Mouse (Mus musculus) gastrocnemius, postnatal 4 days (tissue): ENCODE results near the gene Sgta. TPM values are rescaled to one million over a fixed set of nuclear protein-coding genes. Genes with fewer than 3 reads are reported as not detected.
A peak's percentile ranks its signal among the peaks of the same experiment; 100 is the strongest.

Experiments used
- DNase-seq, 2 experiments: peaks; one replicate each; pipeline ENCODE4 v3.0.0; 2021 to 2022; ENCODE audit warnings: low spot score in 2 of 2, mixed read lengths in 2 of 2
- total RNA-seq, 2 experiments: library from RNA; stranded (reverse); gene quantifications; 2 replicates each; pipeline ENCODE4 v1.2.3; 2021

The Sgta gene
- total RNA-seq, 2 experiments from 2014 or later, result 98.0 to 100 TPM

DNA sequence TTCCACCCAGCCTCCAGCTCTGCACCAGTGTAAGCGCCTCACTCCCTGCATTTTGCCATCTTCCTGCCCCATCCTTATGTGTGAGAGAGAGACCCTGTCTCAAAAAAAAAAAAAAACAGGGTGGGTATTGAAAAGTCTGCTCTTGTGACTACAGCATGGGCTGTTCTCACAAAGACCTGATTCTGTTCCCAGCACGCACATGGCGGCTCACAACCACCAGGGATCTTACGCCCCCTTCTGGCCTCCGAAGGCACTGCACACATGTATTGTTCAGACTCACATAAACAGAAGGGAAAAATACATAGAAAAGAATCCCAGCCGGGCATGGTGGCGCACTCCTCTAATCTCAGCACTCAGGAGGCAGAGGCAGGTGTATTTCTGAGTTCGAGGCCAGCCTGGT is 37.2 kb downstream of the Sgta start:
- no peak for DNase-seq

DNA sequence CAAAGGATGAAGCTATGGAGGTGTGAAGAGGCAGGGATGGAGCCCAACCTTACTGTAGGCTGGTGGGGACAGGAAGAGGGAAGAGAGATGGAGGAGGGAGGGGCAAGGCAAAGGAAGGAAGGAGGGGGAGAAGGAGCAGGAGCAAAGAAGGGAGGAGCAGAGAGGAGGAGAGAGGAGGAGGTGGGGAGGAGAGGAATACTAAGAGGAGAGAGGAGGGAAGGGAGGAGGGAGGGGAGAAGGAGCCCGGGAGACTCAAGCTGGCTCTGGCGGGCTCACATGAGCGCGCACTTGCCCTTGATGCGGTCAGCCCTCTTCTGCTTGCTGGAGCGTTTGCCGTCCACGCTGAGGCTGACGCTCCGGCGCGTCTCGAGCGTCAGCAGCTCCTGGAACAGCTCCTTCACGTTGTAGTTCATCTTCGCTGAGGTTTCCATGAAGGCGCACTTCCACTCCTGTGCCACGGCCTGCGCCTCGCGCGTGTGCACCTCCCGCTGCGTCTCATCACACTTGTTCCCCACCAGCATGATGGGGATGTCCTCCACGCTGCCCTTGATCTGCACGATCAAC is 38.4 kb downstream of the Sgta start:
- no peak for DNase-seq

DNA sequence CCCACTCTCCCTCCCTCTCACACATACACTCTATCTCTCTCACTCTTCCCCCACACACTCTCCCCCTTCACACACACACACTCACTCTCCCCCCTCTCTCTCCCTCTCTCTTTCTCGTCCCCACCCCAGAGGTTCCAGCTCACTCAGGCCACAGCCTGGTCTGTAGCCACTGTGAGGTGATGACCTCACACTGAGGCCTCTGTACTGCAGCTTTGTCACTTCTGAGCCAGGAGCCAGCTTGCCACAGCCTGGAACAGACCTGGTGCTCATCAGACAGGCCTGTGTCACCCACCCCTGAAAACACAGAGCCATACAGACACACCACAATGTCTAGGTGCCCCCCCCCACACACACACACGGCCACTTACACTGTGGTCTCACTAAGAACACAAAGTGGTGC is 39.8 kb downstream of the Sgta start:
- DNase-seq, result no peak

DNA sequence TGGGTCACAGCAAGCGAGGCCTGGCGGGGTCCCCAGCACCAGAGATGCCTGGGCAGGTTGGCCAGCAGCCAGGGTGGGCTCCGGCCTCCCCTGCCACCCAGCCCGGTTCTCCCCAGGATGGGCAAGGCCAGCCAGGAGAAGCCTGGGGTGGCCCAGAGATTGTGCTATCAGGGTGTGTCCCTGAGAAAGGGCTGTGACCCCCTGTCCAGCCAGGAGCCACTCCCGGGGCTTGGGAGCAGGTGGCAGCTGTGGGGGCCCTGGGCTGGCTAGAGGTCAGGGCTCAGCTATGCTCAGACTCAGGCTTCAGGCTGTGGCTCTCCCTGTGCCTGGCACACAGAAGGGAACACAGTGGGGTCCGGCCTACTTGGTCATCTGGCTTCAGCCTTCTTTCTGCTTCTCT is 40.3 kb downstream of the Sgta start:
- no peak for DNase-seq

DNA sequence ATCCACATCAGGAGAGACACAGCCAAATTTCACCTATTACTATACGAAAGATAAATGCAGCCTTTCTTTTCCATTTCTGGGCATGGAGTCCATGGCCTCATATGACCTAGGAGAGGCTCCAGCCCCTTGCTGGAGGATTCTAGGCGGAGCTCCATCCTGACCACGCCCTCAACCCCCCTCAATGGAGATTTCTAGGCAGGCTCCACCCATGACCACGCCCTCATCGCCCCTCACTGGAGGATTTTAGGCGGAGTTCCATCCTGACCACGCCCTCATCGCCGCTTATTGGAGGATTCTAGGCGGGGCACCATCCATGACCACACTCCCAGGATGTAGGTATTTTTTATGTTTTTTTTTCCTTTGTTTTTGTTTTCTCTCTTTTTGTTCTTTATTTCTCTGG is 41.7 kb downstream of the Sgta start:
- peak in 1 of 2 experiments; percentile 57 for DNase-seq

DNA sequence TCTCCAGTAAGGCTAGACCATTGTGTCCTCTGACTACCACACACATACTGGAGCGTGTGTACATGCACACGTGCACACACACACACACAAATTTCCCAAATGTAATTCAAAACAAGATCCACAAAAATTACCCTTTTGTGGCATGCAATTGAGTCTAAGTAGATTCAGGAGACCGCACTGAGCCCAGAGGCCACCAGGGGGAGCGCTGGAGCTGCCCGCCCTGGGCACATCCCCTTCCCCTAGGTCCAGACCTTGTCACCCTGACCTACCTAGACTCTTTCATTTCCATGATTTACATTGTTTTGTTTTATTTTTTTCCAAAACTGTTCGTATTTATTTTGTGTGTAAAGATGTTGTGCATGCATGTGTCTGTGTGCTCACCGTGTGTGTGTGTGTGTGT is 43.3 kb downstream of the Sgta start:
- peak in 1 of 2 experiments; percentile 67 for DNase-seq

DNA sequence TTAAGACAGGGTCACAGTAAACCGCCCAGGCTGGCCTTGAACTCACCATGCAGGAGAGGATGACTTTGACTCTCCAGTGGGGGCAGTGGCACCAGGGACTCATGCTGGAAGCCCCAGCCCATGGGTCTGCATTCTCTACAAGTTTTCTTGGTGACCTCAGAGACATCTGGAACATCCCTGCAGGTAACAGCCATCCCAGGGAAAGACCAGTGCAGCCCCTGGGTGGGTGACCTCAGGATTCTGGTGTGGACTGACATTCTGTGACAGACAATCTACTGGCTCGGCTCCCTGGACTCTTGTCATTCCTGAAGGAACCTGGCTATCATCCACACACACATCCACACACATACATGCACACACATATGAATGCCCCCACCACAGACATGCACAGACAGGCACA is 44.3 kb downstream of the Sgta start:
- DNase-seq, result no peak

DNA sequence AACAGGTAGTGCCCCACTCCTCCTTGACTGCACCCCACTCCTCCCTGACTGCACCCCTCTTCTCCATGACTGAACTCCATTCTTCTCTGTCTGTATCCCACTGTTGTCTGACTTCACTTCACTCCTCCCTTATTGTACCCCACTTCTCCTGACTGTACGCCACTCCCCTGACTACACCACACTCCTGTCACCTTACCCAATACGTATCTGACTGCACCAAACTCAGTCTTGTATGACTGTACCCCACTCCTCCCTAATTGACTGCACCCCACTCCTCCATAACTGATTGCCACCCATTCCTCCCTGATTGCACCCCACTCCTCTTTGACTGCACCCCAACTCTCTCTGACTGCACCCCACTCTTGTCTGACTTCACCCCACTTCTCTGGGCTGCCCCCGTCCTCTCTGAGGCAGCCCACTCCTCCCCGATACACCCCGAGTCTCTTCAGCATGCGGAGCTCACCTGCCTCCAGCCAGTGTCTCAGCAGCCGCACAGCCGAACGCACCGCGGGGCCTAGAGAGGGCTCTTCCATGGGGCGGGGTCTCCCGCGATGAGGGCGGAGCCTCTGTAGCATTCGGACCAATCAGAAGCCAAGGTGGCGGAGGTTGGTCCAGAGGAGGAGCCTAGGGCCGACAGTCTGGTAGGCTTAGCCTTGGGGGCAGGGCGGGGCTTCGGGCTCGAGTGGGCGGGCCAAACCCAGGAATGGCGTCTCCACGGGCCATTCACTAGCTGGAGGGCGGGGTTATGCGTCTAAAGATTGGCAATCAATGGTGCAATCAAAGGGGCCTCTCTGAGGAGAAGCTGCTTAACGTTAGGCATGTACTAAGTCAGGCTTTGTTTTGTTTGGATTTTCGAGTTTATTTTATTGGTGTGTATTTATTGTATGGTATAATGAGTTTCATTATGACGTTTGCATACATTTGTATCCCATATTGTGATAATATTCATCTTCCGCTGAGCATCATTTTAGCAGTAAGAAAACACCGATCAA is 45.3 kb downstream of the Sgta start, which contains the start of gene Gng7:
Gene Gng7, minus strand, starts transcription at position 553 of the 992 bp plus-strand sequence.
- peak; percentile 84 to 92 for DNase-seq

DNA sequence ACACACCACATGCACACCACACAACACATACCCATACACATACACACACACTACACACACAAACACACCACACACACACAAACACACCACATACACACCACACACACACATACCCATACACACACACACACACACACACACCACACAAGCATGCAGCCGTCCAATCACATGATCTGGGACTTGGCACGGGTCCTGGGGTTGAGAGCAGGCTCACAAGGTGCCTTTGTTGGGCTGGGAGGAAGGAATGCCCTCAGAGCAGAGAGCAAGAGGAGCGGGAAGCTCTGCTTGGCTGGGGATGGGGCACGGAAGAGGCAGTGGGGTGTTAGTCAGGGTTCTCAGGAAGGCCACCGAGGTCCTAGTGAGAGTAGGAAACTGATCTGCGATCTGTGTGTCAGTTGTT is 49.1 kb downstream of the Sgta start:
- DNase-seq, result no peak

DNA sequence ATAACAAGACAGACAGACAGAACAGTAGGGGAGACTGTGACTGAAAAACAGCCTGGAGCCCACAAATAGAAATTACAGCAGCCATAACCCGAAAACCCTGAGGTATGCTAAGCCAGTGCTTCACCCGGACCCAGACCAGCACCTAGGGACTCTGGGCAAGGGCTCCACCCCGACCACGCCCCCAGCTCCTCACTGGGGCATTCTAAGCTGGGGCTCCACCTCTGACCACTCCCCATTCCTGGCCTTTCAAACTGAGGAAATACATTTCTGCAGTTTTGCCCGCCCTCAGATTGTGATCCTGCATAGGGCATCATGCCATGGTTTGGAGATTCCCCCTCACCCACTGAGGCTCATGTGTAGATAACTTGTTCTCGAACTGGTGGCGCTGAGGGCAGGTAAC is 52.7 kb downstream of the Sgta start:
- DNase-seq, result no peak

DNA sequence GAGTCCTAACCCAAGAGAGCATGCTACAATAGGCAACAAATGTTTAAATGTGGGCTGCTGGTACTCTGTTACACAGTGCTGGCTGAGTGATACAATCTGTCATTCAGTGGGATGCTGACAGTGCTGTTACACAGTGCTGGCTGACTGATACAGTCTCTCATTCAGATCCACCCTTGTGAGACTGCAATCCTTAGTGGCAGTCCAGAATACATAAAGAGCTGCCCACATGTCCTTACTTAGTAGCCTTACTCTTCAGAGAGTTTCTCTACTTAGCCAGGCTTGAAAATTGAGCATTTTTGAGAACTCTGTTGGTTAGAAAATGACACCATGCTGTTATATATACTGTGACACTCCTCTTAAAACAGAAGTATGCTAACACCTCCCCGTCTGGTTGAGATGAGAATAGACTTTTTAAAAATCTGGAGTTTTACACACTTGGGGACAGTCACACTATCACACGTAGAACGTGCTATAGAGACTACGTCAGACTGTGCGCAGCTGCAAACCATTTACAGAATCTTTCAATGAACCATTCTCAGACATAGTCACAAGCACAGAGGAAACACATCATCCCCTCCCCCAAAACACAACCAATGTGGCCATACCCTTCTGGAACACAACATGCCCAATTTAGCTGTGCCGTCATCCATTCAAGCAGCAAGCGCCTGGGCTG is 53.8 kb downstream of the Sgta start:
- no peak for DNase-seq

DNA sequence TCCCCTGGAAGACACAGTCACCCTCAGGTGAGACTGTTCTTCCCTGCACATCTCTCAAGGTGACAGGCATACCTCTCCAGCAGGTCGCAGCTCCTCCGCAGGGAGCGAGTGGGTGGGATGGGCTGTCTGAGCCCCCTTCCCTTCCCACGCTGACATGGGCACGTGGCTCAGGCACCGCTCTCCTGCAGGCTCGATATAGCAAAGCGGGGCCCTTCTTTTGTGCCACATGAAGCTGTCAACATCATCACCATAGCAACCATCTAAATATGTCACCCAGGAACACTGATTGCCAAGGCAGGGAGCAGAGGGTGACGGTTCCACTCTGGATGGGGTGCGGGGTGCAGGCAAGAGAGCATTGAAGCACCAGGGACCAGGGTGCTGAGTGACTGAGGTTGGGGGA is 58.8 kb downstream of the Sgta start:
- no peak for DNase-seq

DNA sequence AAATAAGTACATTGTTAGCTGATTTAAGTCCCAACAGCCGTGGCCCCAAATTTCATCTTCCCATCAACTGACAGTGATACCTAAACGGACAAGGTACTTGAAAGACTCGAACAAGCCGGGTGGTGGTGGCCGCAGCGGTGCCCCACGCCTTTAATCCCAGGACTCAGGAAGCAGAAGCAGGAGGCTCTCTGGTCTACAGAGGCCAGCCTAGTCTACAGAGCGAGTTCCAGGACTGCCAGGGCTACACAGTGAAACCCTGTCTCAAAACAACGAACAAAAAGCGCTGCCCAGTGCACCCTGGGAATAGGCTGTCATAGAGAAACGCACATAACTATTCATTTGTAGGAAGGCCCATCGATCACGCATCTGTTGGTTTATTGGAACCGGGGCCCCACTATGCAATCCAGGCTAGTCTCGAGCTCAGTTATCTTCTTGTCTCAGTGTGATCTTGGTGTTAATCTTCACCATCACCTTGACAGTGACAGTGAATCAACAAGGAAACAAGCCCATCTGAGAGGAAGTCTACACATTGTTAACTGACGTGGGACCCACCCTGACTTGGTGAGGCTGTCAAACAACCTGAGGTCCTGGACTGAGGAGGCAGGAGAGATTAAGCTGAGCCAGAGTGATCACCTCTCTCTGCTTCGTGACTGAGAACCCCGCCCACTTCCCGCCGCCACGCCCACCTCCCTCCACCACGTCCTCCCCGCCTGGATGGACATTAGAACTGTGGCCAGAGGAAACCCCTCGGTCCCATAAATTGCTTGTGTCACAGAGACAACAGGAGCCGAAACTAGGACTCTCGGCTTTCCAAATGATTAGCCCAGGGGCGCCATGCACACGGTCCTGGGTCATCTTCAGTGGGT is 59.6 kb downstream of the Sgta start:
- no peak for DNase-seq

DNA sequence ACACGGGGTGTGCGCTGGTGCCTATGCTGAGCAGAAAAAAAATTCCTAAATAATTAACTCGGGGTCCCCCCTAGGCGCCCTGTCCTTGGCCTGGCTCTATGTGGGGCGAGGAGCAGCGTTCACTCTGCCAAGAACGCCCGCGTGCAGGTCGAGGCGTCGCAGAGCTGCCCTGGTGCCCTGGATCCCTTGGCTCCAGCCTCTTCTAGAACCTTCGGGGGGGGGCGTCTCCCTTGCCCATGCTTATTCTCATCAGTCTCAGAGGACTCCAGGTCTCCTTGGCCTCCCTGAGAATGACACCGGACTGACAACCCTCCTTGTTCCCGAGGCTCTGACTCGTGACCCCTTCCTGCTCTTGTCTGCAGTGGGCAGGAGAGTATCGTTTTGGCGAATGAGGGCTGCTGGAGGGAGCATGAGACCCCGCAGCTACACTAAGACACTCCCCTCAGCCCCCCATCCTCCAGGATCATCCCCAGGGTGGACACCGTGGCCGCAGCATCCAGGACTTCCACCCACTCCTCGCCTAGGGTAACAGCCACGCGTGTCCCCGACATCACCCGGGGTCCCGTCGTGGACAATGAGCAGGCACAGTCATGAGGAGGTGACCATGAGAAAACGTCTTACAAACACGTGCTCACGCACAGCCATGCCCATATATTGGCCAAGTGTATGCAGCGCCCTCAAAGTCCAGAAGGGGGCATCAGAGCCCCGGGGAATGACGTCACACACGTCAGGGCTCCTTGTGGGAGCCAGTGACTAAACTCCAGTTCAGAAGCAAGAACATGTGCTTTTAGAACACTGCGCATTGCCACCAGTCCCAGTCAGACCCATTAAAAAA is 60.4 kb downstream of the Sgta start:
- peak; percentile 59 to 76 for DNase-seq

DNA sequence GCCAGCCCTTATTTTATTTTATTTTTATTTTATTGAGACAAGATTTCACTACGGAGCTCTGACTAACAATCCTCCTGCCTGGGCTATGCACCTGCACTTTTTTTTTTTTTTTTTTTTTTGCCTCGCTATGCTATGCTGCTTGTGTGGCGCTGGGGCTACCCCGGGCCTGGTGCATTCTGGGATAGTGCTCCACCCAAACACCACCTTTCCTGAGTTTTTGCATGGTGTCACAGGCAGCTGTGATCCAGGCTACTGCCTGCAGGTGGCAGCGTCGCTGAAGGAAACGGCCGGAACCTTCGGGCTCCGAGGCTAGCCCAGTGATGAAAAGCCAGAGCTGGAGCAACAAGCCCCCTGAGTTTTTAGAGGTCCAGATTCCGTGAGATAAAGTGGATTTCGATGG is 61.2 kb downstream of the Sgta start:
- DNase-seq, result no peak

DNA sequence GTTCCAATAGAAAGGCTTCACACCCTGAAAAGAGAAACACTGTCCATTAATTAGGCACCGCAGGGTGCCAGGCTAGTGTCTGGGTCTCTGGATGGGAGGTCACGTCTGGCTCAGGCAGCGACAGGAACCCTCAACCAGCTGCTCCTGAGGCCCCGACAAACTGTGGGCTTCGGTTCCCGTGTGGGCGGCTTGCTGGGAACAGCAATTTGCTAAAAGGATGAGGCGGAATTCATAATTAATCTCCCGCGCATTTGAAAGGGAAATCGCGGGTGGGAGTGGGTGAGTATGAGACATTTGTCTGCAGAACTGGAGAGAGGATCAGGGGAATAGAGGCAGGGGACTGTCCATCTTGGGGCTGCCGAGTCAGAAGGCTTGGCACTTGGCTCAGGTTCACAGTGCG is 62.0 kb downstream of the Sgta start:
- DNase-seq, result no peak

DNA sequence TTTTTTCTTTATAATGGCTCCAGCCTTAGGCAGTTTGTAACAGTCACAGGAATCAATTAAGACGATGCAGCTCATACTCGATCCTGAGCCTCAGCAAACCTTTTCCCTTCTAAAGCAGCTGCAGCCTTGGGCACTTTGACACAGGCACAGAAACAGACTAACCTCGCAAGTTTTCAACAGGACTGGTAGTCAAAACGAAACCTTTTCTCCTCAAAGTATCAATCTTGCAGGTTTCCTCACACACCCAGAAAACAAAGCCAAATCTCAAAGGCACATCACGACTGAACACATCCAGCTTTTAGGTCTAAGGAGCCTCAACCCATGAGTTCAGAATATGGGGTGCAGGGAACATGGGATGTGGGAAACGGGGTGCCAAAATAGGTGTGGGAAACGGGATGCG is 62.6 kb downstream of the Sgta start:
- no peak for DNase-seq

DNA sequence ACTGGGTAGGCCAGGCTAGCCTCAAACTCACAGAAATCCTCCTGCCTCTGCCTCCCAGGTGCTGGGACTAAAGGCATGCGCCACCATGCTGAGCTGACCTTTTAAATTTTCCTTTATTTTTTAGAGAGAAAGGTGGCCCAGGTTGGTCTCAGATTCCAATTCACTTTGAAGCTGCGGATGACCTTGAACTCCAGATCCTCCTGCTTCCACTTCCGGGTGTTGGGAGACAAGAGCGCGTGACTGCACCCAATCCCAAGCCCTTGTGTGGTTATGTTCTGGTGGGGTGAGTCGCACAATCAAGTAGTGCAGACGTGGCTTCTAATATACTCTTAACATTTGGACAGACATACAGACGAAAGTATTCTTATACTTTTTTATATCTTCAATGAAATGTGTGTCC is 63.5 kb downstream of the Sgta start:
- no peak for DNase-seq

DNA sequence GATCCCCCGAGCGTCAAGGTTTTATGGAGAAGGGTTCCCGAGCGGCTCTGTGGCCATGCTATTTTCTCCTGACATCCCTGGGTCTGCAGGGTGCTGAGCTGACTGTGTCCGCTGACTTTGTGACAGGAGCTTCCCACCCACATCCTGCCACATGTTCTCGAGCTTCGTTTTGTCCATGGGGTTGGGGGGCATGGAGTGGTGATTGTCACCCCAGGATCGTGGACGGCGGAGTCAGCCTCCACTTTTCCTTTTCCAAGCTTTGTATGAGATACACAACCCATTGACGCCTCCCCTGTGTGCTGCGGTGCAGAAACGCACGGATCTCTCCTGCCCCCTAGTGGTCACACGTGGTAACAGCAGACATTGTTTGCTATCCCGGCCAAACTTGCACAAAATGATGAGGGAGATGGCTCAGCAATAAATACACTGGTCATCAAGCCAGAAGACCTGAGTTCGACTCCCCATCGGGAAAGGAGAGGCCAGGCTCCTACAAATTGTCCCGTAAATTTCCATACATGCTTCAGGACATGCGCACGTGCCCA is 64.8 kb downstream of the Sgta start:
- DNase-seq, result peak; percentile 81 to 83

DNA sequence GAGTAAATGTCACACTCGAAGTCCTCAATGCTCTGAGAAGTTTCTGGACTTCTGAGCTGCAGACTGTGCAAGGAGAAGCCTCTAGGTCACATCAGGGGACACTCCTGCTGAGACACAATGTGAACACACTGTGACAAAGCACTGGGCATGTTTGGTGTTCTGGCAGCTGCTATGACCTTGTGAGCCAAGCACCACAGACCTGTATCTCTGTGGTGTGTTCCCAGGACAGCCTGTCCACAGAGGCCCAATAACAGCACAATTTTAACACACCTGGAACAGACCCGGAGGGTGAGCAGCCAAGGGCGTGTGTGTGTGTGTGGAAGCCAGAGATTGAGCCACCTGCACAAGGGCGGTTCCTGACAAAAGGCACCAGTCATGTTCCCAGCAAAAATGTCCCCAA is 65.4 kb downstream of the Sgta start:
- DNase-seq, result no peak
